Mouse (Mus musculus): ENCODE results near the gene Rp2.
"Not testable (repeated sequence)": the region's sequence is repeated elsewhere in the genome, so short reads cannot be mapped to it uniquely, and the experiment has no call there.

Rp2 gene

DNA sequence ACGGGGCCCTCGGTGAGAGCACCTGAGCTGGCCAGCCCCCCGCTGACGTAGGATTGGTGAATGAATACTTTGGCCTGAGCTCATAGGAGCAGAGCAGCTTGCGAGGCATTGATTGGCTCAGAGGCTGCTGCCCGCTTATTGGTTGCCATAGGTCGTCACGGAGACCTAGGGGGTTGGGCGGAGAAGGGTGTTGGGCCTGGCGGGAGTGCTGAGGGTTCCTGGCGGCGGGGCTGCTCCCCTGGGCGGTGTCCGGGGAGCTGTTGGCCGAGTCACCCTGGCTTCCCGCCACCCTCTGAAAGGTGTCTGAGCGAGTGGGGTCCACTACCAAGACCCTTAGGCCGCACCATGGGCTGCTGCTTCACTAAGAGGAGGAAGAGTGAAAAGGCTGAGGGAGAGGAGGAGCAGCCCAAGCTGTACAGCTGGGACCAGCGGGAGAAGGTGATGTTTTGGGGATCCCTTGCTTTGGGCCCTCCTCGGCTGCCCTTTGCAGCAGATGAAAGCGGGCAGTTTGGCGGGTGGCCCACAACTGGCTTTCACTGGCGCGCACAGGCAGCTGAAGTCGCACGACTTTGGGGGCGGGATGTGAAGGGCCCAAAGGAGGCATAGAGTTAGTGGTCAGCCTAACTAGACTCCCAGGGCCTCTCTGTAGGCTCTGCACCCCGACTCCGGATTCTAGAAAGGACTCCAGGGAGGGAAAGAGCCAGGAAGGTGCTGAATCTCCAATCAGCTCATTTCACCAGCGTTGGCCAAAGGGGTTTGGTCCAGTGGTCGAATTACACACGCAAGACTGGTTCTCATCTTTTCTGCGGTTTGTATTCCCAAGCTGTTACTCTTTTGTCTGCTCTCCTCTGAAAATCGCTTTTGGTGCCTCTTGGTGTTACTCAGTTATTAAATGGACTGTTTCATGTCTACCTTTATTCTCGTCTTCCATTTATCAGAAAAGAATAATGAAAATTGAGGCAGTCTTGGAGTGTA, at the start of gene Rp2:
Gene Rp2 (plus strand): TSS at position 91 of the 975 bp plus-strand sequence.
- peak; percentile 19 for DNase-seq (ENCODE audit: extremely low read depth, low read depth, low spot score)

DNA sequence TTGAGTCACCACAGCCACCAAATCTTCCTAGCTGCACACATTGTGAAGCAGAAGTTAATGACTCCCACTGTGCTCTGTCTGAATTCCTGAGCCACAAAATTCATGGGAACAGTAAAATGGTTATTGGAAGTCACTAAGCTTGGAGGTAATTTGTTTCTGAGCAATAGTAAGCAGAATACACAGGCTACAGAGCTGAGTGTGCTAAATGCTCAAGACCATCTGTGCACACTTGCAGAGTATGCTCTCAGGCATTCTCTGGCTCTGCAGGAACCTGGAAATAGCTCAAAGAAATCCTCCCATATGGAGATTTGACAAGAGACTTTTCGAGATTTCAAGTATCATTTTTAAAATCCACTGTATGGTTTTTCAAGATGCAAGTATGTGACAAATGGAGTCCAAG, 31.5 kb upstream of the Rp2 start:
- DNase-seq (ENCODE audit: extremely low read depth, low read depth, low spot score), result no peak

DNA sequence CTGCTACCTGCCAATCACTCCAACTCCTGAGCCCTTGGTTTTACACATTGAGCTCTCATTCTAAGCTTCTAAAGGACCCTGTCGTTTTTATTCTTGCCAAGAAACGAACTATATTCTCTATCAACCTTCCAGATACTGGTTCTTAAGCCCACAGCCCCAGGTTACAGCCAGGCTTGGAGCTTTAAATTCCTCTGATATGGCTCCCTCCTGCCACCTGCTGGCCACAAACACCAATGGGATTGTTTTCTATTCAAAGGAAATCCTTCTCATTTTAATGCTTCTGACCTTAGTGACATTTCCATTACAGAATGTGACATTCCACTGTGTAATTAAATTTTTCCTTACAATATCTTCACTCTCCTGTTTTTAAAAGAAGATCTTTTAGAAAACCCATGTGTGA, 28.6 kb upstream of the Rp2 start:
- DNase-seq (ENCODE audit: extremely low read depth, low read depth, low spot score), result no peak

DNA sequence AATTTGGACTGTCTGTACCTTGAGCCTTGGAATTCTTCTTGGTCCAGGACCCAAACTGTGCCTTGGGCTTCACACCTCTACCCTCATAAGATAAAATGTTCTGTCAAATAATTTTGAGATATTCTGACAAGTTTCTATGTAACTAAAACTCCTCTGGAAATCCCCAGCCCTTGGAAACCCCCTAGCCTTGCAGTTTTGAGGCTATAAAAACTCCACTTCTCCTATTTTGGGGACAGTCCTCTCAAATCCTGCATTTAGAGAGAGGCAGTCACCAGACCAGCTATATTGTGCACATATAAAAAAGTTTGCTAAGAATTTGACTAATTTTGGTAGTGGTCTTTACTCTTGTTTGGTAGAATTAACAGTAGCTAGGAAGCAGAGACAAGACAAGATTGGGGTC, 19.3 kb upstream of the Rp2 start:
- DNase-seq (ENCODE audit: extremely low read depth, low read depth, low spot score), result no peak

DNA sequence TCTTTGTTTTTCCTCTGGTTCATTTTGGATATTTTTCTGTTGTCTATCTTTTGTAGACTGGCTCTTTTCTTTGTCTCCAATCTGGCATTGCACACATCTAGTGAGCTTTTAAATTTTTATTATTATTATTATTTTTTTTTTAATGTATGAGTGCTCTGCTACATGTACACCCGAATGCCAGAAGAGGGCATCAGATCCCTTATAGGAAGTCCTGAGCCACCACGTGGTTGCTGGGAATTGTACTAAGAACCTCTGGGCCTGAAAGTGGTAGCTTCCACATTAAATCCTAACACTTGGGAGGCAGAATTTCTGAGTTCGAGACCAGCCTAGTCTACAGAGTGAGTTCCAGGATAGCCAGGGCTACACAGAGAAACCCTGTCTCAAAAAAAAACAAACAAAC, 17.9 kb upstream of the Rp2 start:
- DNase-seq (ENCODE audit: extremely low read depth, low read depth, low spot score), result no peak

DNA sequence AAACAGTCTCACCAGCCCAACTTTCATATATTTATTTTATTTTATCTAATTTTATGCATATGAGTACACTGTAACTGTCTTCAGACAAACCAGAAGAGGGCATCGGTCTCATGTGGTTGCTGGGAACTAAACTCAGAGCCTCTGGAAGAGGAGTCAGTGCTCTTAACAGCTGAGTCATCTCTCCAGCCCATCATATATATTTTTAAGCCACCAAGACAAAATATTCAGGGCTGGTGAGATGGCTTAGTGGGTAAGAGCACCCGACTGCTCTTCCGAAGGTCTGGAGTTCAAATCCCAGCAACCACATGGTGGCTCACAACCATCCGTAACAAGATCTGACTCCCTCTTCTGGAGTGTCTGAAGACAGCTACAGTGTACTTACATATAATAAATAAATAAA, 14.0 kb upstream of the Rp2 start:
- DNase-seq (ENCODE audit: extremely low read depth, low read depth, low spot score), result not testable (repeated sequence)

DNA sequence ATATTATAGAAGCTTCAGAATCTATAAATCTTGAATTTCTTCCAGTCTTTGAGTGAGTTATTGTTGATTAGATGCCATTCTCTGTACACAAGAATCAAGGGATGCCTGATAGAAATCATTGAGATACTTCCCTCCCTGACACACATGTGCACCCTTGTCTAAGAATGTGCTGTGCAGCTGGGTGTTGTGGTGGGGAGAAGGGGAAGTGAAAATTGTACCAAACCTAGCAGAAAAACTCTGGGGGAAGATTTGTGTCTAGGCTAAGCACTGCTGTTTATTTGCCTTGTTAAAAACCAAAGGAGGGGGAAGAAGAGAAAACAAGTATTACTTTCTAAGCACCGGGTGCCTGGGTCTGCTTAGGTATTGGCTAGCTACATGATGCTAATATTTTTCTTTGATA, 9.0 kb upstream of the Rp2 start:
- no peak for DNase-seq (ENCODE audit: extremely low read depth, low read depth, low spot score)

DNA sequence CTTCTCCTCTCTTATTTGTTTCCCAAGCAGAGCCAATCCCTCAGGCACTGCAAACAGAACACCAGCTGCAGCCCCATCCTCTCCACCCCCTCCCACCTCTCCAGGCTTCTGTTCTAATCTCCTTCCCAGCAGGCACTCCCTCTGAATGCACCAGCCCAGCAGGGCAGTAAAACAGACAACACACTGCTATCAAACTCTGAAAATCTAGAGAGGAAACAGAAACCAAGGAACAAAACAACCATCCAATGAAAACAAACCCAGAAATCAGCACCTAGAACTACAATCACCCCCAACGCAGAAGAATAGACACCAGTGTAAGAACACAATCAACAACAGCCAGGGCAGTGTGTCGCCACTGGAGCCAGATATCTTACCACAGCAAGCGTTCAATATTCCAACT, 8.0 kb upstream of the Rp2 start:
- DNase-seq (ENCODE audit: extremely low read depth, low read depth, low spot score), result no peak

DNA sequence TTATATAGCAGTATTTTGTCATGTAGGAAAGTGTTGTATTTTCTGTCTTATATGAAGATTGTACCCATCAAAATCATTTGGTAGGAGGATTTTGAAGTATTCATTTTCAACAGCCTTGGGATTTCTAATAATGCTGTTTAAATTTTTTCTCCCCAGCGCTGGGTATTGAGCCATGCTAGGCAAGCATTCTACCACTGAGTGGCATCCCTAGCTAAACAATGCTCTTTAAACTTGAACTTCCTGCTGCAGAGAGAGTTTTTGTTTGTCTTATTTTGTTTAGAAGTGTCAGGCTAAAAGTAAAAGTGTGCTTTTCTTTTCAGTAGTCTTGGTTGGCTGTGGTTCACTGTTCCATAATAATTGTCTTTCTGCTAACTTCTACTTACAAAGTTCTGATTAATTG, 1.8 kb downstream of the Rp2 start:
- DNase-seq (ENCODE audit: extremely low read depth, low read depth, low spot score), result no peak

DNA sequence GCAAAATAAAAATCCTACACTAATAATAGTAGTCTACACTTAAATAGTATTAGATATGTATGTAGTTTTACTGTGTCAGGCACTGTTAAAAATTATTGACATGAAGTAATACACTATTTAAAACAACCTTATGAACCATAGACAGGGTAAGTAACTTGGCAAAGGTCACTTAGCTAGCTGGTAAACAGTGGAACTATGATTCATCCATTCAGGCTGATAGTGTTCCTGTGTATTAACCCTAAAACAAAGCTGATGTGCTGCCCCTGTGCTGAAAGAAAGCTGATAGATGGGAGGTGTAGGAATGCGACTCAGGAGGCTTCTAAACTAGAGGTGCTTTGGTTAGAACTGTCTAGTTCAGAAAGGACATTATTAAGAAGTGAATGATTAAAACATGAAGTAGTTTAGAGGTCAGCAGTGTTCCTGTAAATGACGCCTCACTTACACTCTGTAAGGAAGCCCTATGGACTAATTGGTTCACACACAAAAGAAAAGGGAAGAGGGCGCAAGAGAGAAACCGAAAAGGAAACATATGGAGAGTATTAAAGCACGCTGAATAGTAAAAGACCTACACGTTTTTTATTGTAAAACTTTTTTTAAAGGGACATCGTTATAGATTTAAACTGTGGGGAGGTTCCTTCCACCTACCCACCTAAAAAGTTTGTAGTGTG, 15.2 kb downstream of the Rp2 start:
- DNase-seq (ENCODE audit: extremely low read depth, low read depth, low spot score), result no peak

DNA sequence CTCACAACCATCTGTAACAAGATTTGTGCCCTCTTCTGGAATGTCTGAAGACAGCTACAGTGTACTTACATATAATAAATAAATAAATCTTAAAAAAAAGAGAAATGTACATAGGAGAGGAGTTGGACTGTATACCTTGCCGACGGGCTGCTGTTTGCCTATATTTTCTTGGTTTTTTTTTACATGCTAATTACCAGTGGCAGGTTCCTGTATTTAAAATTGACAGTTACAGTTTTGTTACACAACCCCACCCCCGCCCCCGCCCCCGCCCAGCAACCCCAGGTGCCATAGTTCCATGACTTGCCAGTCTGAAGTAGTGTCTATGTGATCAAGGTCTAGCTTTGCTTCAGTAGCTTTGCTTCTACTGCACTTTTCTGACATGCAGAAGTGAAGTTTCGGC, 18.0 kb downstream of the Rp2 start:
- DNase-seq (ENCODE audit: extremely low read depth, low read depth, low spot score), result no peak

DNA sequence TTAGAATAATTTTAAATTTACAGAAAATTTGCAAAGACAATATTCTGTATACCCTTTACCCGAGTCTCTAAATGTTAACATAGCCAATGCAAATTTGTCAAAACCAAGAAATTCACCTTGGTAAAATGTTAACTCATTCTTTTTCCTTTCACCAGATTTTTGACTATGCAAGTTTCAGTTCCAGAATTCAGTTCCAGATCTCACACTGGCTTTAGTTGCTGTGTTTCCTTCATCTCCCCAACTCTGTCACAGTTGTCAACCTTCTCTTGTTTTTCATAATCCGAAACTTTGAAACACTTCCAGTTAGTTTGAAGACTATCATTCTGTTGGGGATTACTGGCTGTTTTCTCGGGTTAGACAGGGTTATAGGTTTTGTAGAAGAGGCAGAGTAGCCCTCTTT, 22.7 kb downstream of the Rp2 start:
- DNase-seq (ENCODE audit: extremely low read depth, low read depth, low spot score), result no peak

DNA sequence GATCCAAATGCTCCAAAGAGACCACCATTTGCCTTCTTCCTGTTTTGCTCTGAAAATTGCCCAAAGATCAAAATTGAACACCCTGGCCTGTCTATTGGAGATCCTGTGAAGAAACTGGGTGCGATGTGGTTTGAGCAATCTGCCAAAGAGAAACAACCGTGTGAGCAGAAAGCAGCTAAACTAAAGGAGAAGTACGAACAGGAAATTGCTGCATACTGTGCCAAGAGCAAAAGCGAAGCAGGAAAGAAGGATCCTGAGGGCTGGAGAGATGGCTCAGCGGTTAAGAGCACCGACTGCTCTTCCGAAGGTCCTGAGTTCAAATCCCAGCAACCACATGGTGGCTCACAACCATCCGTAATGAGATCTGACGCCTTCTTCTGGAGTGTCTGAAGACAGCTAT, 27.7 kb downstream of the Rp2 start:
- DNase-seq (ENCODE audit: extremely low read depth, low read depth, low spot score), result not testable (repeated sequence)

DNA sequence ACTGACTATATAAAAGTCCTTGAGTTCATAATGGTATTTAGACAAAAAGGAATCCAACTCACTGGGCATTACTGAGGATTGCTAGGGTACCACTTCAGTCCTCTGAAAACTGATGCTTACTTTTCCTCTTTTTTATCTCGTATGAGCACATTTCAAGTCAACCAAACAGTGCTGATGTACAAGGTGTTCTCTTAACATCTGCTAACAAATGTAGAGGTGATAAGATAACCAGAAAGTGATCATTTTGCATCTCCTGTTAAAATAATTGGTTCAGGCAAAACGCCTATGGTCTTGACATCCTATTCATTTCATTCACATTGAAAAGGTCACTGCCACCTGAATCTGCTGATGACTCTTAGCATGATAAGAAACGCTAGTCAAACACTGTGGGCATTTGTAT, 28.7 kb downstream of the Rp2 start:
- no peak for DNase-seq (ENCODE audit: extremely low read depth, low read depth, low spot score)

DNA sequence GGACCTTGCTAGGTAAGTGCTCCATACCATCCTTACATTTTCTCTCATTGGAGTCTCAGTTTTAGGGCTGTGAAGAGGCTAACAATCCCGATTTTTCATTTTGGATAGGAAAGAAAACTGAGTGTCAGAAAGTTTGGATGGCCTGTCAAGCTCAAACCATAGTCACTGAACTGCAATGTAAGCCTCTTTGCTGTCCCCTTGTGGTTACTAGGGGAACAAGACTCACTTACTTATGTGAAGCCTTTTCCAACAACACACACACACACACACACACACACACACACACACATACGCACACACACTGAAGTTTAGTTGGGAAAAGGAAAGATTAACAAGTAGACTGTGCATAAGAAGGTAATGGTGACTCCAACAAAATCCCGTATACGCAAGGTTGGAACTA, 39.8 kb downstream of the Rp2 start:
- no peak for DNase-seq (ENCODE audit: extremely low read depth, low read depth, low spot score)

DNA sequence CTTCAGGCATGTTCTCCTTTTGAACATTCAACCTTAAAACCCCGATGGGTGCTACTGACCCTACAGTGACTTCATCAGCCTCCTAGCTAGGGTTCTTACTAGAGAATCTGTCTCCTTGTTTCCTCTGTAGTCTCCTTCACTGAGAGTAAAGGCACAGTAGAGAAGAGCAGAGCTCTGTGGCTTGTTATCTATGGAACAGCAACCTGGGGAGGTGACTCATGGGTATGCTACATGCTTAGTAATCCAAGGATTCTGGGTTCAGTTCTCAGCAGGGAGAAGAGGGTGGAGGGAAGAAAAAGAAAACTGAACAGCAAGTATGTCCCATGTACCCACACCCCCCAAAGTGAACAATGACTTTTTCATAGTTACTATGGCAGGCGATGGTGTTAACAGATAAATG, 42.6 kb downstream of the Rp2 start:
- DNase-seq (ENCODE audit: extremely low read depth, low read depth, low spot score), result no peak

DNA sequence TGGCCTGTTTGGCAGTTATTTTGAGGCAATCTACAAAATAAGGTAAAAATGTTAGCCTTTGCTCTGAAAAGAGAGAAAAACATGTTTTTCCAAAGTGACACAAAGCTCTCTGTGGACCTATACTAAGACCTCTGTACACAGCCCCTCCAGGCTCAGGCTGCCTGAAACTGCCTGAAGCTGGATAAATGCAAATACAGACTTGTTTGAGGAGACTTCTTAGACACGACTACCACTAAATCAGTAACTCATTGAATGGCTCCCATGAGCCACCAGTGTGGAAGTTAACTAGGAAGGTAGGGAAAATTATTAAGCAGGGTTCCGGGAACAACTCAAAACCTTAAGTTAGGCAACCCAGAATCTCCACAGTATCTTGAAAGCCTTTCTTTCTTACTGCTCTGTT, 43.4 kb downstream of the Rp2 start:
- DNase-seq (ENCODE audit: extremely low read depth, low read depth, low spot score), result no peak

DNA sequence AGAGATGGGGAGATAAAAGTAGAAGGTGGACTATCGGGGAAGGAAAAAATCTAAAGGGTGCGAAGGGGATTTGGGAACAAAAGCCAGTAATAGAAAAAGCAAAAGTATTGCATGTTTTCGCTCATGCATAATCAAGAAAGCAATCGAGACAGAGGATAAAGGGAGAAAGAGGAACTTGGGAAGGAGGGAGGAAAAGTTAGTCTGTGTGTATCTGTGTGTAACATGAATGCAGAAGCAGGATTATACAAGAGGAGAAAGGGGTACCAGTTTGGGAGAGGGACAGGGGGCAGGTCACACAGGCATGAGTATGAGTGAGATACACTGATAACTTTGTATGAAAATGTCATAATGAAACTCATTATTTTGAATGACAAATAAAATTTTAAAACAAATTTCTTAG, 47.1 kb downstream of the Rp2 start:
- no peak for DNase-seq (ENCODE audit: extremely low read depth, low read depth, low spot score)

DNA sequence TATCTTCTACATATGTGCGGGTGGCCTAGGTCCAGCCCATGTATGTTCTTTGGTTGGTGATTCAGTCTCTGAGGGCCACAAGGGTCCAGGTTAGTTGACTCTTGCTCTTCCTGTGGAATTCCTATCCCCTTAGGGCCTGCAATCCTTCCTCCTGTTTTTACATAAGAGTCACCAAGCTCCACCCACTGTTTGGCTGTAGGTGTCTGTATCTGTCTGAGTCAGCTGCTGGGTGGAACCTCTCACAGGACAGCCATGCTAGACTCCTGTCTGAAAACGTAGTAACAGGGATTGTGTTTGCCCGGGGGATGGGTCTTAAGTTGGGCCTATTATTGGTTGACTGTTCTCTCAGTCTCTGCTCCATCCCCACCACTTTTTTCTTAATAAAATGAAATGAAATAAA, 47.9 kb downstream of the Rp2 start:
- DNase-seq (ENCODE audit: extremely low read depth, low read depth, low spot score), result no peak

DNA sequence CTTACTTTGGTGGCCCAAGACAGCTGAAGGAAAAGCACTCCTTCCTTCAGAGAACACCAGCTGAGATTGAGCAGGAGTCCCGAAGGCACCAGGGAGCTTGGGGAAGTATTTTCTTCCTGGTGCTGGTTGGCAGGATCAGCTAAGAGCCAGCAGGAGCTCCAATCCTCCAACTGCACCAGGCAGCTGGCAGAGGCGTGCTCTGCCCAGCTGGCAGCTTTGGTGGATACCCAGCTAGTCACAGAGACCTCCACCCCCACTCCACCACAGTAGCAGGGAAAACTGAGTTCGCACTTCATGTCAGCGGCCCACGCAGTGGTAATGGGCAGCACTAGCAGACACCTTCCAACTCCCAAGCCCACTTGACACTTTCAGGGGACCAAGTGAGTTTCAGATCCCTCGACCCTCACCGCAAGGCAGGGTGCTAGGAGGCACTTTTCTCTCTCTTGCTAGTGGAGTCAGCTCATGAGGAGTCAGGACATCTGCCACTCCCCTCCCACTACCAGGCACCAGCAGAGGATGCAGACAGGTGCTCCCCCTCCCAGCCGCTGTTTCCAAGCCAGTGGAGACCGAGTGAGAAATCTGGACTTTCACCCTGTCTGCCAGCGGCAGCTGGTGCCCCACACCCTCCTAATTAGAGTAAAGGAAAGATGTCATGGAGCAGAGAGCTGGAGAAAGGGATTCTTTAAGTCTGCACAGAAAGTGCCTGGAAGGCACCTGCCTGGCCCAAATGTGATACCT, 50.8 kb downstream of the Rp2 start:
- DNase-seq (ENCODE audit: extremely low read depth, low read depth, low spot score), result no peak

DNA sequence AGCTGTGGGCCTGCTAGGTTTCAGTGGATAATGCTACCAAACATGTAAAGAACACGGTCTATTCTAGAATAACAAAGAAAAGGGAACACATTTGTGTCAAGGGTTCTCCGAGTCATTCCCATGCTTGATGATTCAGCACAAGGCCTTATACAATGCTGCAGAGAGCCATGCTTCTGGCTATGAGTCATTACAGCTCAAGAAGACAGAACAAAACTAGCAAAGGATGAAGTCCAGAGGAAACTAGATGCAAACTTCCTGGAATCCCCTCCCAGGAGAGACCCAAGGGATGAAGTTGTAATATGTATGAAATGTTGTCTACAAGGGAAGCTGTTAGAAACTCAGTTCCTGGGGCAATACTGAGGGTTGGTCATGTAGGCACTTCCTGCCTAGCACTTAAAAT, 54.2 kb downstream of the Rp2 start:
- DNase-seq (ENCODE audit: extremely low read depth, low read depth, low spot score), result no peak

DNA sequence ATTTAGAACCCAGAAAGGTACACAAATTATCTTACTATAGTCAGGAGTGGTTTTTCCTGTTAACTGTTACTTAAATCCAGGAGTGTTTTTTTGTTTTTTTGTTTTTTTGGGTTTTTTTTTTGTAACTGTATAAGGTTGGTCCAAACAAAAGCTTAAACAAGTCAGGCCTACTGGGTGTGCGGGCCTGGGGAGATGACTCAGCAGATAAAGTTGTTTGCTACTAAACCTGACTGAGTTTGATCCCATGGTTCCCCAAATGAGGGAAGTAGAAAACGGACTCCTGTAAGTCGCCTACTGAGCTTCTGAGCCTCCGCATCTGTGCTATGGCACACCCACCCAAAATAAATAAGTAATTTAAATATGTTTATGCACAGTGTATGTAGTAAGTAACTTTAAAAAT, 55.3 kb downstream of the Rp2 start:
- DNase-seq (ENCODE audit: extremely low read depth, low read depth, low spot score), result no peak

All from fat pad, adult 2 months (tissue).